Mouse (Mus musculus) brain, embryonic 14.5 days (tissue): ENCODE results near the gene Smpdl3b. TPM values are rescaled to one million over a fixed set of nuclear protein-coding genes. Genes with fewer than 3 reads are reported as not detected.
A peak's percentile ranks its signal among the peaks of the same experiment; 100 is the strongest.
"Not testable (repeated sequence)": the region's sequence is repeated elsewhere in the genome, so short reads cannot be mapped to it uniquely, and the experiment has no call there.

Experiments used
- DNase-seq: peaks from one replicate; pipeline ENCODE4 v3.0.0-alpha.2; 2011; ENCODE audit warnings: low read depth
- CTCF ChIP-seq: fragments of 200-500 bp; IDR thresholded peaks from 2 replicates; pipeline ENCODE4 v1.5.1; 2012; ENCODE audit warnings: inconsistent platforms, mild to moderate bottlenecking, moderate library complexity, borderline replicate concordance; ENCODE audit not compliant: insufficient read depth, insufficient read length; ENCODE audit errors: extremely low read depth
- POLR2A ChIP-seq: fragments of 200-500 bp; IDR thresholded peaks from 2 replicates; pipeline ENCODE4 v1.6.1; 2012; ENCODE audit warnings: mild to moderate bottlenecking, inconsistent platforms, borderline replicate concordance; ENCODE audit not compliant: poor library complexity, insufficient read depth, insufficient read length, severe bottlenecking; ENCODE audit errors: extremely low read depth
- polyA plus RNA-seq: library from polyadenylated mRNA; depleted of rRNA; stranded (reverse); fragments of >200 nt; gene quantifications from 2 replicates; pipeline ENCODE4 v1.2.3, GENCODE M21; 2012; rRNA removed

Smpdl3b gene
- 0.78 and 1.1 TPM in 2 replicates for polyA plus RNA-seq

- peak; percentile 65 for TF ChIP-seq CTCF
- TF ChIP-seq POLR2A, result no peak
- peak; percentile 88 for DNase-seq
Observed at GRCm38 (mm10) chr4:132756974-132757373, at the start of gene Smpdl3b. TSS of gene Smpdl3b (minus strand) at chr4:132757252.

- no peak for DNase-seq
- no peak for TF ChIP-seq CTCF
- no peak for TF ChIP-seq POLR2A
Observed at GRCm38 (mm10) chr4:132806620-132807191, 49.7 kb upstream of the Smpdl3b start.

- no peak for DNase-seq
- no peak for TF ChIP-seq CTCF
- TF ChIP-seq POLR2A, result no peak
Observed at GRCm38 (mm10) chr4:132805599-132806197, 48.6 kb upstream of the Smpdl3b start.

- DNase-seq, result no peak
- TF ChIP-seq POLR2A (no peak), CTCF (no peak)
Observed at GRCm38 (mm10) chr4:132805146-132805545, 48.1 kb upstream of the Smpdl3b start.

GRCm38 (mm10) chr4:132804331-132804730 lies 47.3 kb upstream of the Smpdl3b start:
- no peak for DNase-seq
- TF ChIP-seq POLR2A, result no peak
- TF ChIP-seq CTCF, result no peak

GRCm38 (mm10) chr4:132803876-132804275 lies 46.8 kb upstream of the Smpdl3b start:
- no peak for TF ChIP-seq CTCF
- no peak for TF ChIP-seq POLR2A
- no peak for DNase-seq

GRCm38 (mm10) chr4:132803212-132803611 lies 46.2 kb upstream of the Smpdl3b start:
- DNase-seq, result no peak
- TF ChIP-seq CTCF, result no peak
- no peak for TF ChIP-seq POLR2A

GRCm38 (mm10) chr4:132802171-132802637 lies 45.2 kb upstream of the Smpdl3b start:
- DNase-seq, result no peak
- TF ChIP-seq CTCF (no peak), POLR2A (no peak)

- TF ChIP-seq CTCF, result no peak
- no peak for TF ChIP-seq POLR2A
- no peak for DNase-seq
Observed at GRCm38 (mm10) chr4:132801176-132802077, 44.4 kb upstream of the Smpdl3b start.

- no peak for DNase-seq
- no peak for TF ChIP-seq CTCF
- no peak for TF ChIP-seq POLR2A
Observed at GRCm38 (mm10) chr4:132799845-132800244, 42.8 kb upstream of the Smpdl3b start.

GRCm38 (mm10) chr4:132798666-132799065 lies 41.6 kb upstream of the Smpdl3b start:
- DNase-seq, result not testable (repeated sequence)
